ENCODE assay signal across 7 mouse cellular contexts in the genomic region with DNA sequence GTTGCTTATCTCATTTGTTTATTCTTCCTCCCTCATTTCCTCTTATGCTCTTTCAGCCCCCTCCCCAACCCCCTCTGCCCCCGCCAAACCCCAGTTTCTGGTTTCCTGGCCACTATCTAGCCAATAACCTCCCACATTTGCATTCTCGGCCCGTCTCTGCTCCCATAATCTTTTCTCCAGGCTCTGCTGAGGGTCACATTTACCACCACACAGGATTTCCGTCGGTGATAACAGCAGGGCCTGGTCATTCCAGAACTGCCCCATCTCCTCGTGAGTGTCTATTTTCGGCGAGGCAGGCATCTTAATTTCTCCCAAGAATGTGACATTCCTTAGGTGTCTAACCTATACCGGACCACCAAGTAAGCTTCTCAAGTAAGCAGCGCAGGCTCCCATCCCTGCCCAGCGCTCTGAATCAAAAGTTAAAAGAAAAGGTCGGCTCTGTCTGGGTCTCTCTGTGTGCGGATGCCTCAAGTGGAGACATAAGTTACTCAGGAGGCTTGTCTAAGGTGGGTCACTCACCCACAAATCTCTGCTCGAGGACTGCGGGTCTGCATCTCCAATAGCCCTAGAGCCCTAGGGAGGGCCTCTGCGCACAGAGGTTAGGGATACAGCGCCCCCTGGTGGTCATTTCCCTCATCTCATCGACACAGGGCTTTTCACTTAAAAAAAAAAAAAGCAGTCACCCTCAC. TPM values are rescaled to one million over a fixed set of nuclear protein-coding genes. Genes with fewer than 3 reads are reported as not detected.
DNase-seq lines count a peak whose midpoint lies in the region; ATAC-seq and TF ChIP-seq lines count a peak whose summit lies in the region.

No protein-coding gene starts in this region.

- peak; percentile 65; the same call in 1 of the 2 replicates for ATAC-seq in embryonic facial prominence, embryonic 11.5 days (replicated peaks; ENCODE audit: insufficient number of reproducible peaks, low FRiP score, low TSS enrichment, low read depth)
- ATAC-seq in limb, embryonic 14.5 days (ENCODE audit: low FRiP score, low read depth): peak; percentile 63
- no peak for ATAC-seq in midbrain, embryonic 16.5 days

- DNase-seq in adrenal gland, postnatal 25 days: peak; percentile 87
- DNase-seq in embryonic facial prominence, embryonic 11.5 days (ENCODE audit: low spot score): peak; percentile 89
- peak; percentile 78 to 89 for DNase-seq in heart, adult 2 months
- DNase-seq in kidney, adult 2 months: peak; percentile 72
- peak; percentile 87 for DNase-seq in limb, embryonic 14.5 days (ENCODE audit: low spot score)
- DNase-seq in spleen, postnatal 14 days (ENCODE audit: low spot score in 2 of 2): peak; percentile 48 to 71

- no peak overlapping the region for H3K27ac ChIP-seq in embryonic facial prominence, embryonic 11.5 days (replicated peaks; ENCODE audit: low read depth, low read length)
- peak overlapping the region; percentile 61 for H3K27ac ChIP-seq in heart, adult 2 months
- H3K27ac ChIP-seq in kidney, adult 2 months (ENCODE audit: insufficient read depth, low read depth, low read length): no peak overlapping the region
- no peak overlapping the region for H3K27ac ChIP-seq in limb, embryonic 14.5 days (replicated peaks; ENCODE audit: low read depth, low read length)
- no peak overlapping the region for H3K27ac ChIP-seq in midbrain, embryonic 16.5 days (ENCODE audit: low read length)

- TF ChIP-seq CTCF in heart, adult 2 months (IDR thresholded peaks at IDR 0.05): peak; percentile 95
- TF ChIP-seq CTCF in kidney, adult 2 months (conservative IDR thresholded peaks at IDR 0.05; ENCODE audit: insufficient read depth, insufficient read length, low read depth, low read length): peak; percentile 64

- 0 out of 2 replicates have a peak, but pooled peaks have one; percentile 50 for TF ChIP-seq EP300 in heart, adult 2 months (IDR thresholded peaks at IDR 0.05; ENCODE audit: insufficient read depth, low read depth, low read length)

- H3K4me1 ChIP-seq in embryonic facial prominence, embryonic 11.5 days (ENCODE audit: control insufficient read depth, insufficient read depth, low read length): no peaks in the 10 kb centered on the region
- H3K4me1 ChIP-seq in heart, adult 2 months (ENCODE audit: control insufficient read depth, insufficient read depth, low read length): peaks cover 4% of the 10 kb centered on the region
- no peaks in the 10 kb centered on the region for H3K4me1 ChIP-seq in kidney, adult 2 months (ENCODE audit: control insufficient read depth, insufficient read depth, low read length)
- no peaks in the 10 kb centered on the region for H3K4me1 ChIP-seq in limb, embryonic 14.5 days (ENCODE audit: control insufficient read depth, insufficient read depth, low read length)
- H3K4me1 ChIP-seq in midbrain, embryonic 16.5 days (ENCODE audit: control insufficient read depth, insufficient read depth, low read length): no peaks in the 10 kb centered on the region

- no peak overlapping the region for H3K9ac ChIP-seq in embryonic facial prominence, embryonic 11.5 days (replicated peaks; ENCODE audit: low read length)
- H3K9ac ChIP-seq in heart, adult 2 months (ENCODE audit: low read depth, low read length): peak overlapping the region; percentile 14; the same call in 1 of the 2 replicates
- 0 out of 2 replicates have a peak overlapping the region, but pooled peaks have one; percentile 16 for H3K9ac ChIP-seq in limb, embryonic 14.5 days (ENCODE audit: low read depth, low read length, severe bottlenecking)
- H3K9ac ChIP-seq in midbrain, embryonic 16.5 days (ENCODE audit: low read depth, low read length): no peak overlapping the region

- TF ChIP-seq POLR2A in heart, adult 2 months (IDR thresholded peaks at IDR 0.05; ENCODE audit: insufficient read depth, low read depth, low read length): no peak
- TF ChIP-seq POLR2A in kidney, adult 2 months (IDR thresholded peaks at IDR 0.05; ENCODE audit: low read depth, low read length): no peak
- no peak for TF ChIP-seq POLR2A in limb, embryonic 14.5 days (IDR thresholded peaks at IDR 0.05; ENCODE audit: borderline replicate concordance, extremely low read depth, insufficient read depth, insufficient read length)

- peak overlapping the region; percentile 25 for H3K4me2 ChIP-seq in embryonic facial prominence, embryonic 11.5 days (ENCODE audit: low read depth, low read length)
- H3K4me2 ChIP-seq in limb, embryonic 14.5 days (replicated peaks; ENCODE audit: low read depth, low read length, severe bottlenecking): peak overlapping the region; percentile 33
- peak overlapping the region; percentile 27 for H3K4me2 ChIP-seq in midbrain, embryonic 16.5 days (ENCODE audit: low read length)

- H3K9me3 ChIP-seq in embryonic facial prominence, embryonic 11.5 days (replicated peaks; ENCODE audit: control insufficient read depth, low read length): no peaks in the 10 kb centered on the region
- no peaks in the 10 kb centered on the region for H3K9me3 ChIP-seq in limb, embryonic 14.5 days (ENCODE audit: control insufficient read depth, low read length)
- H3K9me3 ChIP-seq in midbrain, embryonic 16.5 days (replicated peaks; ENCODE audit: control insufficient read depth, low read length, poor library complexity, severe bottlenecking): no peaks in the 10 kb centered on the region

- intact Hi-C loops in heart, adult 2 months (cut with DNase I): loop anchor here (1.0 to 2.0 kb wide), 4 partner anchors 19 to 505 kb away; no protein-coding TSS in a partner anchor

- no peaks in the 10 kb centered on the region for H3K79me2 ChIP-seq in heart, adult 2 months (replicated peaks; ENCODE audit: control insufficient read depth, insufficient read depth, low read length)

- no peaks in the 10 kb centered on the region for H3K36me3 ChIP-seq in embryonic facial prominence, embryonic 11.5 days (replicated peaks; ENCODE audit: control insufficient read depth, insufficient read depth, low read depth, low read length)
- no peaks in the 10 kb centered on the region for H3K36me3 ChIP-seq in heart, adult 2 months (ENCODE audit: control insufficient read depth, insufficient read depth, low read length)
- H3K36me3 ChIP-seq in kidney, adult 2 months (ENCODE audit: control insufficient read depth, insufficient read depth, low read length): no peaks in the 10 kb centered on the region
- no peaks in the 10 kb centered on the region for H3K36me3 ChIP-seq in limb, embryonic 14.5 days (ENCODE audit: control insufficient read depth, insufficient read depth, low read length)
- no peaks in the 10 kb centered on the region for H3K36me3 ChIP-seq in midbrain, embryonic 16.5 days (ENCODE audit: control insufficient read depth, insufficient read depth, low read length)

- 26% methylated on average over 18 of the region's 18 CpGs for WGBS in embryonic facial prominence, embryonic 11.5 days
- 7% methylated on average over 18 of the region's 18 CpGs for WGBS in heart, adult 2 months
- 17% methylated on average over 18 of the region's 18 CpGs for WGBS in kidney, adult 2 months
- WGBS in limb, embryonic 14.5 days: 16% methylated on average over 18 of the region's 18 CpGs
- 29% methylated on average over 18 of the region's 18 CpGs for WGBS in midbrain, embryonic 16.5 days

- H3K27me3 ChIP-seq in embryonic facial prominence, embryonic 11.5 days (ENCODE audit: control insufficient read depth, insufficient read depth, low read length): no peaks in the 10 kb centered on the region
- no peaks in the 10 kb centered on the region for H3K27me3 ChIP-seq in heart, adult 2 months (ENCODE audit: control insufficient read depth, insufficient read depth, low read length)
- no peaks in the 10 kb centered on the region for H3K27me3 ChIP-seq in kidney, adult 2 months (replicated peaks; ENCODE audit: control insufficient read depth, insufficient read depth, low read length)
- no peaks in the 10 kb centered on the region for H3K27me3 ChIP-seq in limb, embryonic 14.5 days (ENCODE audit: control insufficient read depth, insufficient read depth, low read length)
- H3K27me3 ChIP-seq in midbrain, embryonic 16.5 days (ENCODE audit: control insufficient read depth, insufficient read depth, low read depth, low read length): no peaks in the 10 kb centered on the region

- H3K4me3 ChIP-seq in embryonic facial prominence, embryonic 11.5 days (ENCODE audit: low read depth, low read length): no peak overlapping the region
- peak overlapping the region; percentile 17; the same call in 1 of the 2 replicates for H3K4me3 ChIP-seq in heart, adult 2 months
- H3K4me3 ChIP-seq in kidney, adult 2 months (ENCODE audit: insufficient read depth, low read depth, low read length): no peak overlapping the region
- 0 out of 2 replicates have a peak overlapping the region, but pooled peaks have one; percentile 0 for H3K4me3 ChIP-seq in limb, embryonic 14.5 days (replicated peaks; ENCODE audit: low read length)
- no peak overlapping the region for H3K4me3 ChIP-seq in midbrain, embryonic 16.5 days (ENCODE audit: low read depth, low read length)

RNA-seq across cellular contexts. Expression of gene Hlx, which starts 38.9 kb away (rescaled TPM):
- total RNA-seq in adrenal gland, postnatal 25 days (2021): 10.6 and 12.8 TPM in 2 replicates
- polyA plus RNA-seq in embryonic facial prominence, embryonic 11.5 days (2014; fragmentation: Nextera tagmentation; extraction: Ambion mirVana): 4.6 and 5.3 TPM in 2 replicates
- 10 to 100 TPM in 1 of 2 experiments, 1 to 10 TPM in 1; 7.6 to 10.8 TPM for total RNA-seq in heart, adult 2 months (2021)
- polyA plus RNA-seq in heart, adult 2 months (2012; rRNA removed): 8.8 and 11.4 TPM in 2 replicates
- polyA plus RNA-seq in kidney, adult 2 months (2012; rRNA removed): 7.4 and 8.1 TPM in 2 replicates
- 16.2 and 24.4 TPM in 2 replicates for polyA plus RNA-seq in limb, embryonic 14.5 days (2012; rRNA removed)
- 21.8 and 23.7 TPM in 2 replicates for polyA plus RNA-seq in limb, embryonic 14.5 days (2014; fragmentation: Nextera tagmentation; extraction: Ambion mirVana)
- polyA plus RNA-seq in midbrain, embryonic 16.5 days (2015; fragmentation: Nextera tagmentation; extraction: Ambion mirVana): 1.1 and 1.2 TPM in 2 replicates

RNA-seq across cellular contexts. Expression of gene Marc1, which starts 39.8 kb away (rescaled TPM):
- 1.4 and 4.4 TPM in 2 replicates for total RNA-seq in adrenal gland, postnatal 25 days (2021)
- polyA plus RNA-seq in embryonic facial prominence, embryonic 11.5 days (2014; fragmentation: Nextera tagmentation; extraction: Ambion mirVana): not detected in 2 replicates
- not detected for total RNA-seq in heart, adult 2 months (2021)
- polyA plus RNA-seq in heart, adult 2 months (2012; rRNA removed): 0.20 and 0.41 TPM in 2 replicates
- polyA plus RNA-seq in kidney, adult 2 months (2012; rRNA removed): 1.0 and 2.1 TPM in 2 replicates
- polyA plus RNA-seq in limb, embryonic 14.5 days (2012; rRNA removed): 0.13 and 0.15 TPM in 2 replicates
- 0.11 TPM in 1 of 2 replicates, not detected in the other for polyA plus RNA-seq in limb, embryonic 14.5 days (2014; fragmentation: Nextera tagmentation; extraction: Ambion mirVana)
- 0.15 TPM in 2 replicates for polyA plus RNA-seq in midbrain, embryonic 16.5 days (2015; fragmentation: Nextera tagmentation; extraction: Ambion mirVana)

Comparison
In these comparisons a context has a peak if more than half of its experiments do, and no peak if none do; other contexts are left out.
1. H3K4me3 ChIP-seq: peak in heart, adult 2 months (single experiment) and limb, embryonic 14.5 days (single experiment); none in embryonic facial prominence, embryonic 11.5 days (single experiment), kidney, adult 2 months (single experiment) and midbrain, embryonic 16.5 days (single experiment).
2. H3K9ac ChIP-seq: peak in heart, adult 2 months (single experiment) and limb, embryonic 14.5 days (single experiment); none in embryonic facial prominence, embryonic 11.5 days (single experiment) and midbrain, embryonic 16.5 days (single experiment).
3. Peak in every context shown above with its lines, with median percentiles within 50 percentile points of each other: DNase-seq and H3K4me2 ChIP-seq.